Comparison of ENCODE assay signal across 13 mouse cellular contexts in the genomic region with DNA sequence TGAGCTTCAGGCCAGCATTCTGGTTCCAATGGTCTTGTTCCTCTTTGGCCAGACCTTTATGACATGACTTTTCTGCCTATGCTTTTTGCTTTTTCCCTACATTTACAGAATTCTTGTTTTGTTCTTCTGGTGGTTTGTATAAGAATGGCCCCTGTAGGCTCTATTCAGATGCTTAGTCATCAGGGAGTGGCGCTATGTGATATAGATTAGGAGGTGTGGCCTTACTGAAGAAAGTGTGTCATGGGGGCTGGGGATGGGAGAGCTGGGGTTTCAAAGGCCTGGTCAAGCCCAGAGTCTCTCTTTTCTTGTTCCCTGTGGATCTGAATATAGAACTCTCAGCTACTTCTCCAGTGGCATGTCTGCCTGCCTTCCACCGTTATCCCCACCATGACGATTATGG.
"Had no signal": no experiment of that assay in that cellular context is flagged by ENCODE, and none has a peak within 500 bp of the region (broad histone marks: within the 10 kb centered on the region; RNA-seq: fewer than 3 reads in every experiment).

No protein-coding gene starts in this region.

- H3K27ac ChIP-seq: kidney, postnatal 0 days; layer of hippocampus, adult 2 months; limb, embryonic 12.5 days; midbrain, embryonic 13.5 days; stomach, postnatal 0 days had no signal

- H3K9me3 ChIP-seq: limb, embryonic 12.5 days; midbrain, embryonic 13.5 days had no signal

- H3K27me3 ChIP-seq: limb, embryonic 12.5 days; midbrain, embryonic 13.5 days had no signal

- H3K4me3 ChIP-seq: layer of hippocampus, adult 2 months; limb, embryonic 12.5 days; midbrain, embryonic 13.5 days had no signal

- H3K4me2 ChIP-seq: limb, embryonic 12.5 days; midbrain, embryonic 13.5 days had no signal

- DNase-seq: kidney, adult 8-10 months; kidney, postnatal 4 days; lung, adult 2 months; lung, postnatal 36 days; thymus, adult 2 months; thymus, postnatal 25 days had no signal

- H3K9ac ChIP-seq: limb, embryonic 12.5 days; midbrain, embryonic 13.5 days had no signal

- ATAC-seq: intestine, postnatal 0 days; lung, postnatal 0 days had no signal

- H3K36me3 ChIP-seq: limb, embryonic 12.5 days; midbrain, embryonic 13.5 days had no signal

- H3K4me1 ChIP-seq: midbrain, embryonic 13.5 days had no signal
